Mouse (Mus musculus): ENCODE data around the gene Vmn1r127. TPM values are rescaled to one million over a fixed set of nuclear protein-coding genes. Genes with fewer than 3 reads are reported as not detected.
"Not testable (repeated sequence)": the region's sequence is repeated elsewhere in the genome, so short reads cannot be mapped to it uniquely, and the experiment has no call there.

Vmn1r127 gene
- not detected in 2 replicates for polyA plus RNA-seq (2015; fragmentation: Nextera tagmentation; extraction: Ambion mirVana)

DNA sequence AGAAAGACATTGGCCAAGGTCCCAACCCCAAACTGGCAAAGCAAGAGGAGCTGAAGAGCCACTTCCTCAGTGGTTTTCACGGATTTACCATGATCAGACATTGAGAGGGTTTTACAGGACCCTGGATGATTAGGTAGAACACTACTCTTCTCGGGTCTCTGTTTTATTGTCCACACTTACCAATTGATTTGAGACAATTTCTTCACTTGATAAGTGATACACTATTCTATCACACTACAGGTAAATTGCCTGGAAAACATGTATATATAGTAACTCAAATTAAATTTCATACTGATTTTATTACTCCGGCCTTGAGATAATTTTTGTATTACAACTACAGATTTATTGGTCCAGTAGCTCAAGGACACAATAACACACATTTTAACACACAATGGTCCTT, at the start of gene Vmn1r127:
TSS of gene Vmn1r127 (minus strand) at position 101 of the 400 bp plus-strand sequence.
- not testable (repeated sequence) for H3K36me3 ChIP-seq (replicated peaks); ATAC-seq (ENCODE audit: insufficient read depth); H3K4me3 ChIP-seq (replicated peaks); H3K4me1 ChIP-seq (replicated peaks); H3K27me3 ChIP-seq; H3K27ac ChIP-seq (replicated peaks); H3K9ac ChIP-seq; H3K9me3 ChIP-seq (replicated peaks); H3K4me2 ChIP-seq
- WGBS (ENCODE audit: insufficient replicate concordance): no CpG with 5 or more reads among the region's 3 CpGs

- not testable (repeated sequence) for ATAC-seq (ENCODE audit: insufficient read depth)
Measured at GRCm38 (mm10) chr7:21361191-21361590, 41.5 kb upstream of the Vmn1r127 start, which contains the start of gene Vmn1r129. Gene Vmn1r129 (minus strand): TSS chr7:21361291.

DNA sequence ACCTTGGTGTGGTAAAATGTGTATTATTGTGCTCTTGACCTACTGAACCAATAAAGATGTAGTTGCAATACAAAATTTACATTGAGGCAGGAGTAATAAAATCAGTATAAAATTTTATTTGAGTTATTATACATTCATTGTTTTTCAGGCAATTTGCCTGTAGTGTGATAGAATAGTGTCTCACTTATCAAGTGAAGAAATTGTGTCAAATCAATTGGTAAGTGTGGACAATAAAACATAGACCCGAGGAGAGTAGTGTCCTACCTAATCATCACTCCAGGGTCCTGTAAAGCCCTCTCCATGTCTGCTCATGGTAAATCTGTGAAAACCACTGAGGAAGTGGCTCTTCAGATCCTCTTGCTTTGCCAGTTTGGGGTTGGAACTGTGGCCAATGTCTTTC, 29.4 kb upstream of the Vmn1r127 start, which contains the start of gene Vmn1r128:
TSS of gene Vmn1r128 (plus strand) at position 301 of the 400 bp plus-strand sequence.
- H3K9ac ChIP-seq; ATAC-seq (ENCODE audit: insufficient read depth): not testable (repeated sequence)
- 38% methylated on average over 1 of the region's 1 CpGs for WGBS (ENCODE audit: insufficient replicate concordance)

More at GRCm38 (mm10) chr7:21361191-21361590, 41.5 kb upstream of the Vmn1r127 start, which contains the start of gene Vmn1r129:
- H3K9ac ChIP-seq; H3K4me2 ChIP-seq; H3K4me3 ChIP-seq (replicated peaks); H3K4me1 ChIP-seq (replicated peaks); H3K27ac ChIP-seq (replicated peaks); H3K27me3 ChIP-seq; H3K36me3 ChIP-seq (replicated peaks); H3K9me3 ChIP-seq (replicated peaks): not testable (repeated sequence)
- WGBS (ENCODE audit: insufficient replicate concordance): no CpG with 5 or more reads among the region's 1 CpGs

GRCm38 (mm10) chr7:21301367-21301766, 18.3 kb downstream of the Vmn1r127 start, which contains the start of gene Vmn1r126:
Gene Vmn1r126 (minus strand): TSS chr7:21301467.
- H3K27me3 ChIP-seq; ATAC-seq (ENCODE audit: insufficient read depth); H3K4me3 ChIP-seq (replicated peaks); H3K9me3 ChIP-seq (replicated peaks); H3K4me1 ChIP-seq (replicated peaks); H3K4me2 ChIP-seq; H3K9ac ChIP-seq; H3K36me3 ChIP-seq (replicated peaks); H3K27ac ChIP-seq (replicated peaks): not testable (repeated sequence)
- WGBS (ENCODE audit: insufficient replicate concordance): no CpG with 5 or more reads among the region's 5 CpGs

More for the DNA sequence above, 29.4 kb upstream of the Vmn1r127 start, which contains the start of gene Vmn1r128:
- not testable (repeated sequence) for H3K4me3 ChIP-seq (replicated peaks); H3K27me3 ChIP-seq; H3K36me3 ChIP-seq (replicated peaks); H3K9me3 ChIP-seq (replicated peaks); H3K4me2 ChIP-seq; H3K27ac ChIP-seq (replicated peaks); H3K4me1 ChIP-seq (replicated peaks)

- H3K27ac ChIP-seq (replicated peaks); H3K27me3 ChIP-seq; H3K9ac ChIP-seq; H3K9me3 ChIP-seq (replicated peaks); ATAC-seq (ENCODE audit: insufficient read depth); H3K4me1 ChIP-seq (replicated peaks); H3K36me3 ChIP-seq (replicated peaks); H3K4me3 ChIP-seq (replicated peaks); H3K4me2 ChIP-seq: not testable (repeated sequence)
- WGBS (ENCODE audit: insufficient replicate concordance): 43% methylated on average over 3 of the region's 3 CpGs
Measured at GRCm38 (mm10) chr7:21271879-21272278, 47.8 kb downstream of the Vmn1r127 start, which contains the start of gene Vmn1r125. Gene Vmn1r125 (plus strand): TSS chr7:21272179.

Other genes with a start within 250 kb of the Vmn1r127 start
- gene Vmn1r121, start 221.3 kb downstream of the Vmn1r127 start, polyA plus RNA-seq (2015; fragmentation: Nextera tagmentation; extraction: Ambion mirVana): not detected in 2 replicates
- not detected in 2 replicates for gene Vmn1r122, start 185.7 kb downstream of the Vmn1r127 start, polyA plus RNA-seq (2015; fragmentation: Nextera tagmentation; extraction: Ambion mirVana)
- not detected in 2 replicates for gene Vmn1r123, start 157.7 kb downstream of the Vmn1r127 start, polyA plus RNA-seq (2015; fragmentation: Nextera tagmentation; extraction: Ambion mirVana)
- gene Gm5157, start 129.4 kb downstream of the Vmn1r127 start, polyA plus RNA-seq (2015; fragmentation: Nextera tagmentation; extraction: Ambion mirVana): not detected in 2 replicates
- gene Vmn1r124, start 59.2 kb downstream of the Vmn1r127 start, polyA plus RNA-seq (2015; fragmentation: Nextera tagmentation; extraction: Ambion mirVana): not detected in 2 replicates
- gene Vmn1r125, start 47.7 kb downstream of the Vmn1r127 start, polyA plus RNA-seq (2015; fragmentation: Nextera tagmentation; extraction: Ambion mirVana): not detected in 2 replicates
- not detected in 2 replicates for gene Vmn1r126, start 18.4 kb downstream of the Vmn1r127 start, polyA plus RNA-seq (2015; fragmentation: Nextera tagmentation; extraction: Ambion mirVana)
- gene Vmn1r128, start 29.5 kb upstream of the Vmn1r127 start, polyA plus RNA-seq (2015; fragmentation: Nextera tagmentation; extraction: Ambion mirVana): not detected in 2 replicates
- gene Vmn1r129, start 41.4 kb upstream of the Vmn1r127 start, polyA plus RNA-seq (2015; fragmentation: Nextera tagmentation; extraction: Ambion mirVana): not detected in 2 replicates
- not detected in 2 replicates for gene Gm6882, start 112.9 kb upstream of the Vmn1r127 start, polyA plus RNA-seq (2015; fragmentation: Nextera tagmentation; extraction: Ambion mirVana)
- not detected in 2 replicates for gene Vmn1r130, start 191.9 kb upstream of the Vmn1r127 start, polyA plus RNA-seq (2015; fragmentation: Nextera tagmentation; extraction: Ambion mirVana)
- not detected in 2 replicates for gene Vmn1r131, start 226.2 kb upstream of the Vmn1r127 start, polyA plus RNA-seq (2015; fragmentation: Nextera tagmentation; extraction: Ambion mirVana)